Mouse (Mus musculus) small intestine, adult 2 months (tissue): ENCODE data around the gene Zscan21.

Experiments
- CTCF ChIP-seq: fragments of 200-500 bp; IDR thresholded peaks from 2 replicates; pipeline ENCODE4 v1.5.1; 2012; ENCODE audit warnings: low read depth, mild to moderate bottlenecking, control low read depth, inconsistent platforms, low read length, moderate library complexity, mixed read lengths; ENCODE audit not compliant: insufficient replicate concordance, insufficient read length; ENCODE audit errors: extremely low read depth
- POLR2A ChIP-seq: fragments of 200-500 bp; IDR thresholded peaks from 2 replicates; pipeline ENCODE4 v1.6.1; 2012; ENCODE audit warnings: low read depth, mild to moderate bottlenecking, control low read depth, inconsistent platforms, low read length, moderate library complexity

- TF ChIP-seq CTCF (no peak), POLR2A (no peak)
These were observed 1.3 kb downstream of the Zscan21 start for GRCm38 (mm10) chr5:138118041-138118440.
